Mouse (Mus musculus): ENCODE data around the gene Mas1.
"Not testable (repeated sequence)": the region's sequence is repeated elsewhere in the genome, so short reads cannot be mapped to it uniquely, and the experiment has no call there.

Mas1 gene

GRCm38 (mm10) chr17:12868043-12868442, at the start of gene Mas1:
Gene Mas1 (minus strand): TSS chr17:12868143.
- no peak for DNase-seq (ENCODE audit: low spot score)

DNA sequence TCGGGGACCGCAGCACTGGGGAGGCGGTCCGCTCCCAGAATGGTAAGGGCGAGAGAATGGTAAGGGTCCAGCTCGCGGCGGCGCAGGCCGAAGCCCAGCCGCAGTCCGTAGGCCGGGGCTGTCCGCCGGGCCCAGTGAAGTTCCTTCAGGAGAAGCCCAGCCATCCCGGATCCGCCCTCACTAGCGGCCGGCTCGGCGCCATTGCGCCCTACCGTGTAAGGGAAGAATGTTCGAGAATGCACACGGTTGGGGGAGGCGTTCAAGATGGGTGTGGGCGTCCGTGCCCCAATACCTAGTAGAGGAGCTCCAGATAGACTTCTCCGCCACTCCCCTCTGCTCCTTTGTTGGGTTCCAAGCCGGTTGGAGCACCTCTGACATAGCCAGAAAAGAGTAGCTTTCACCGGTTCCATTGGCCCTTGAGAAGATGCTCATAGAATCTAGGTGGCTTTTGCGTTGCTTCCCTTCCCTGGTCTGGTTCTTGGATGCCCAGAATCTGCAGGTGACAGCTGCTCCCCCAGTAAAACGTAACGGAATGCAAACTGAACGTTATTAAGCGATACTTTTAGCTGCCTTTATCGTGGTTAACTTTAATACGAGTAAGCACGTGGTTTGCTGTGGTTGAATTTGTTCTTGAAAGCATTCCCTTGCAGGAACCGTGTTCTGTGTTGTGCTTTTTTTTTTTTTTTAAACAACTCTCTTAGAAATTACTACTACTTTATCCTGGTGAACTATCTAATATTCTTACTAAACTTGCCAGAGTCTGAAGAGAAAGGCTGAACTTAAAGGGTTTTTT, 48.8 kb upstream of the Mas1 start:
- peak; percentile 60 for DNase-seq (ENCODE audit: low spot score)

- peak; percentile 100 for DNase-seq (ENCODE audit: low spot score)
Measured at GRCm38 (mm10) chr17:12915881-12916583, 48.1 kb upstream of the Mas1 start, which contains the start of gene Mrpl18. Gene Mrpl18 (minus strand): TSS chr17:12916345.

DNA sequence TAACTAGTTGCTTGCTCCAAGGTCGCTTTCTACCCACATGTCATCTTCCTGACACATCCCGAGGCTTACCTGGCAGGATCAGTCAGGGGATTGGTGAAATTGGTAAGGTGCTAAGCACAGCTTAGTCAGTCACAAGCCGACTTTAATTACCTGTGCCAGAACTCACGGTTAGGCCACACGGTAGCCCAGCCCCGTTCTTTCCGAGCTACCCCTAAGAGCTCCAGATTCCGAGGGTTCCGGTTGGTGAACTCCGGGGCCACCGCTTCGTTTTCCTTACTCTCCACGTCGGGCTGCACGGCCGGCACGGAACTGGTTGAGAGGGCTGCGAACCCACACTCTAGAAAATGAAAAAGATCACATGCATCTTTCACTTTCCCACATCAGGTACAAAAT, 47.5 kb upstream of the Mas1 start, which contains the start of gene Tcp1:
Gene Tcp1 (plus strand): TSS at position 214 of the 393 bp plus-strand sequence.
- peak; percentile 33 for DNase-seq (ENCODE audit: low spot score)

DNA sequence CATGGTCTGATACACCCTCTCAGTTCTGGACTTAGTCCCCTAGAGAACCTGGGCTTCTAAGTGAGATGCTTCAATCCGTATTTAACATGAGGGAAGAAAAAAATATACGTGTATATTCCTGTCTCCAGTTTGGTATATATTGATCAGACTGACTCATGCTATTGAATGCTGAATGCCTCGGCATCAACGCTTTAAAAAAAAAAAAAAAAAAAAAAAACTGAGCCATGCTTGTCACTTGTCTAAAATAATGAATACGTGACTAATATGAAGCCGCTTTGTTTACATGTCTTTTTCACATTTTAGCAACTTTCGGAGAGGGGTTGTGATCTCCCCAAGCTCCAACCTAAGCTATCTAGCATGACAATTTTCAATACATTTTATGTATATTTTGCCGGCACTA, 42.4 kb upstream of the Mas1 start:
- DNase-seq (ENCODE audit: low spot score), result no peak

DNA sequence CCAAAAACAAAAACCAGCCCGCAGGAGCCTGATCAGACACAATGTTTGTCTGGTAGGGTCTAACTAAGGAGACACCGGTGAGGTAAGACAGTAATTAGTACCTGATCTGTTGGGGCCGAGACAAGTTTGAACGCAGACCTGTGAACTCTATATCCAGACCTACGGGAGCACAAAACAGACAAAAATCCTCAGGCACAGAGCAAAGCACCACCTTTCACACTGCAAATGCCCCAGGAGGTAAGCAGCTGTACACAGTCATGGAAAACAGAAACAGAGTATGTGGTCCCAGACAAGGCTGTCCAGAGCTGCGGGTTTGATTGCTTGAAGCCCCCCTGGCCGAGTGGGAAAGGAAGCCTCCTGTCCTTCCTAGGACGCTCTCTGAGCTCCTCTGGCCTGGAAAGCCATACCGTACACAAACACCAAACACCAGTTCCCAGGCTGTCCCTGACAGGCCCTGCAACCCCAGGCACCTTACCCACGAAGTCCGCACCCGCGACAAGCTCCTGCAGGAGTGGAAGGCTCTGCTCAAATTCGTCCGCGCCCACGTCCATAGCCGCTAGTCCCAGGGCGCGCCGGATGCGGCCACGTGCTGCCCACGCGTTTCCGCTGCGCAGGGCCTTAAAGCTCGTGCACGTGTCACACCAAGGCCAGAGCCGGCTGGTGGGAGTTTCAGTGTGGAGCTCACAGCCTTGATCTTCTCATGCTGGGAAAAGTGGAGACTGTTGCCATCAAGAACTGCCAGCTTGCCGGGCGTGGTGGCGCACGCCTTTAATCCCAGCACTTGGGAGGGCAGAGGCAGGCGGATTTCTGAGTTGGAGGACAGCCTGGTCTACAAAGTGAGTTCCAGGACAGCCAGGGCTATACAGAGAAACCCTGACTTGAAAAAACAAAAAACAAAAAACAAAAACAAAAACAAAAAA, 41.7 kb upstream of the Mas1 start, which contains the start of gene Pnldc1:
Gene Pnldc1 (minus strand): TSS at position 870 of the 920 bp plus-strand sequence.
- no peak for DNase-seq (ENCODE audit: low spot score)

DNA sequence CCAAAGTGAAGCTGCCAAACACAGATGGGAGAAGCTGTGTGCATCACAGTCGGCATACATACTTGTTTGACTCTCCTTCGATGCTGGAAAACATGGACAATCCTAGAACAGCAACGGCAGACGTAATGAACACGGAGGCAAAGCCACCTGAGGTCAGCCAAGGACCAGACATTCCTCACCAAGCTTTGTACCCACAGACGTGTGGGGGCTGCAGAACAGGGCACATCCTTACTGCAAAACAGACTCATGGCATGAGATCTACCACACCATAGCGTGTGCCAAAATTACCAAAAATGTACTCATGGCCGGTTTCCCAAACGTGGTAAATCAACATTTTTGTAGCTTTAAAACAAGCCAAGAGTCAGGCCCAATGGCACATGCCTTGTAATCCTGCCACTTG, 38.5 kb upstream of the Mas1 start:
- no peak for DNase-seq (ENCODE audit: low spot score)

DNA sequence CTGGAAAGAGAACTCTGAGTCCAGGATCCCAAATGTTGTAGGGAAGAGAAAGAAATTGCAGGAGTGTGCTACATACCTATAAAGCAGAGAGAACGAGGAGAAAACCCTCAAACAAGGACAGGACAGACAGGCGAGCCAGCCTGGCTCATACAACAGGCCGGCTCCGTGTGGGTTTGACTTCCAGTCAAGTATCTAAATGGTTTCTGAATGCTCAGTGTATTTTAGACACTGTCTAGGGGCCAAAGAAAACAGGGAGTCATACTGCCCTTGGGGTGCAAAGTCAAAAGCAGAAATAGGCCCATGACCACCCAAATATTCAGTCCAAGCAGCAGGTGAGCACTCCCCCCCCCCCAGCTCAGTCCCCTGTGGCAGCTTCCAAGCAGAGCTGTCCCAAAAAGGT, 37.9 kb upstream of the Mas1 start:
- no peak for DNase-seq (ENCODE audit: low spot score)

DNA sequence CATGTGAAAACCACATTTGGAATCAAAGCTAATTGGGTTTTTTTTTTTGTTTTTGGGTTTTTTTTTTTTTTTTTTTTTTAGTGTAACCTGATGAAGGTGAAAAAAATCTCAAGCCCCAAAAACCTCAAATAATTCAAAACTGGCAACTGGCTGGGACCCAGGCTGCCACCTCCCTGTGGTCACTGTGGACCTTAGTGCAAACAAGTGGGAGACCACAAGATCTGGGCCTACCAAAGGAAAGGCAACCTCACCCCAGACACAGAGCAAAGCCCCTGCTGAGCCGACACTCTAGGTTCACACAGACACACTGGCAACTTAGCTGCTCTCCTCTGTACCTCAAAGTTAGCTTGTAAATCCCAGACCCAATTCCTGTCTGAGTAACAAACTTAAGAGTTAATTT, 36.4 kb upstream of the Mas1 start:
- no peak for DNase-seq (ENCODE audit: low spot score)

DNA sequence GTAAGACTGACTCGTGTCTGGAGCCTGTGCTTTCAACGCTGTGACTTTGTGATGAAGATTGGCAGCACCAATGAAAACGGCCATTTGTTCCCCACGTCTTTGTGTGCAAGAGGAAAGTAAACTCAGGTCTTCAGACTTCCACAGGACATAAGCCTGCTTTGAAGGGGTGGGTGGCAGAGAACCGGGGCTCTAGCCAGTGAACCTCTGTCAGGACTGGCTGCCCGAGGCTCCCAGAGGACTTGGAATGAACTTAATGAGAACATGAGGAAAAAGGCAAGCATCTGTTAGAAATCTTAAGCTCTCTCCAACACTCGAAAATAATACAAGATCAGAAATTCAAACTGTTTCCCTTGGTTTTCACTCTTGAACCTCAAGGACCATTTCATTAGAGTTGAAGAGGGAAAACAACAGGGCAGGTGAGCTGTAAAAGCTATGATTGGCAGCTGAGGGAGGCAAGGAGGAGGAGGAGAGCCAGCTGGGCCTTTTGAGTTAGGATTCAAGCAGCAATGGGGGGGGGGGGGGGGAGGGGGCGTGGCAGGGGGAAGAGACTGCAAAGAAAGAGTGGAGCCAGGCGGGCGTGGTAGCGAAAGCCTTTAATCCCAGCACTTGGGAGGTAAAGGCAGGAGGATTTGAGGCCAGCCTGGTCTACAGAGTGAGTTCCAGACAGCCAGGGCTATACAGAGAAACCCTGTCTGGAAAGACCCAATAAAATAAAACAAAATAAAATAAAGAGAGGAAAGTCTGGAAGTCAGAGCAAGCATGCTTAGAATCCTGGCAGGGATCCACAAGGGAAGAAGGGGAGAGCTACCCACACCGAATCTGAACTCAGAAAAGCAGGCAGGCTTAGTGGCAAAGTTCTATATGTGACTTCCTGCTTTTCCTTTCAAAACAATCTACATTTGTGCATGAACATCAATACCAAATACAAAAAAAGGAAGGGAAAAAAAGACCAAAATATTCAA, 35.7 kb upstream of the Mas1 start:
- DNase-seq (ENCODE audit: low spot score), result peak; percentile 36

DNA sequence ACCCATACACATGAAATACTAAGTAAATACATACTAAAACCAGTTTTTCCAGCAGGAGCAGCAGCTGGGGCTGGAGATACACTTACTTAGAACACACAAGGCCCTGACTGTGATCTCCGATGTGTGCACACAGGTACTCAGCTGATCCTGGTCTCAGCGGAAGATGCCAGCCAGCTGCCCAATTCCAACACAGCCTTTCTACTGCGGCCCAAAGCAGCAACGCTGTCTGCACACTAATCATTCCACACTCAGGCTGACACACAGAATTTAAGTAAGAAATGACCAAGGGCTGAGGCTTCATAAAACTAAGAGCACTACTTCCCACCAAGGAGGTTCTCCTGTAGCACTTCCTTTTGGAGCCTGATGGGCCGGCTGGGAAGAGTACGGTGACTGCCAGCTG, 34.3 kb upstream of the Mas1 start:
- DNase-seq (ENCODE audit: low spot score), result no peak

- DNase-seq (ENCODE audit: low spot score), result not testable (repeated sequence)
Measured at GRCm38 (mm10) chr17:12898607-12899006, 30.7 kb upstream of the Mas1 start.

GRCm38 (mm10) chr17:12897674-12898073, 29.7 kb upstream of the Mas1 start:
- no peak for DNase-seq (ENCODE audit: low spot score)

DNA sequence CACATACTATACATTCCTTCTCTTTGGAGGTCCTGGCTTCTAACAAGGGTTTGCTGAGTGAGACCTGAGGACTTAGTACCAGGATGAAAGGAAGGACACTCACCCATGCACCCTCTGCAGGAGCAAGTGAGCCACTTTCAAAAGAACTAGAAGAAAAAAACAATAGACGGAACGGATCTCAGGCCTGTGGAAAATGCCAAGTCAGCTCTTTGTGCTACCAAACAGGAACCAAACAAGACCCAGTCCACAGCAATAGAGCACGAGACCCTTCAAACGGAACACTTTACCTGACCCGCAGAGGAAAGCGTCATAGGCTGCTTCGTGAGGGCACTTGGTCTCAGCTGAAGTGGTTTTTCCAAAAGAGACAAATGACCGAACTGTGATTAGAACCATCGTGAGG, 24.1 kb upstream of the Mas1 start:
- no peak for DNase-seq (ENCODE audit: low spot score)

DNA sequence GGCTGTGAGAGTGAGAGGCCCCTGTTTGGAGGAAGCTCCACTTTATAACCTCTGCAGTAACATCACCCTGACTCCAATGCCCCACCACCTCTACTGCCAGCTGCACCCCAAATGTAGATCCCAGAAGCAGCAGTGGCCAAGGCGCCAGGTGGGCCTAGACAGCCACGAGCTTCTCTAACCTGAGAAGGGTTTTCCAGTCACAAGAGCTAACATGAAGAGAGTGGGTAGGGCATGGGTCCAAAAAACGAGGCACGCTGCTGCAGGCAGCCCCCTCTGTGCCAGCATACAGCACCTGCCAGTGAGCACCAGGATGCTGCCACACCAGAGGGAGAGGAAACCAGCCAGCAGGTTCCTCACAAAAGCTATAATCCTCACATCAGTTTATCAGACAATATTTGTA, 23.1 kb upstream of the Mas1 start:
- DNase-seq (ENCODE audit: low spot score), result no peak

DNA sequence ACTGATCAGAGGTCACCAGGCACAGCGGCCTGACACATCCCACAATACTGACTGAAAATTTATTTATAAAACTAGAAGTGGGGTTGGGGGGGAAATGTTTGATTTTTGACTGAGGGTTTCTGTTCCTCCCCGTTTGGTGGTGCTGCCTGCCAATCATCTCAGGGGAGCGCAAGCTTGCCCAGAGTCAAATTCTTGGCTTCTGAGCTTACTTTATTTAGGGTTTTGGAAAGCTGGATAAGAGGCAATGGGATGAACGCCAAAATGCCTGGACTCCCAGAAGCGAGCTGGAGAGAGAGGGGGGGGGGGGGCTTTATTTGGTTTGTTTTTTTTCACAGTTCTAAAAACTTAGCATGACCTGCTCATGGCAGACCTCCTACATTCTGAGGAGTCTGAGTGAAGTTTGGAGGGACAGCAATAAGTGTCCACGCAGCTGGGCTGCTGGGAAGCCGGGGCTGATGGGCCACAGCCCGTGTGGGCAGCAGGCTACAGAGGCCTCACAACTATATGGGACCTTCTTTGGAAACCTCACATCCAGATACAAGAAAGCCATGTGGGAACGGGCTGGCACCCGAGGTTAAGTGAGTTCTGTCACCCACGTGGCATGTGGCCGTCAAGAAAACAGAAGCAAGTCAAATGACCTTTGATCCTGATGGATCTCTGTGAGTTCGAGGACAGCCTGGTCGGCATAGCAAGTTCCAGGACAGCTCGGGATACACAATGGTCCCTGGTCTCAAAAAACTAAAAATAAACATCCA, 19.3 kb upstream of the Mas1 start:
- no peak for DNase-seq (ENCODE audit: low spot score)

DNA sequence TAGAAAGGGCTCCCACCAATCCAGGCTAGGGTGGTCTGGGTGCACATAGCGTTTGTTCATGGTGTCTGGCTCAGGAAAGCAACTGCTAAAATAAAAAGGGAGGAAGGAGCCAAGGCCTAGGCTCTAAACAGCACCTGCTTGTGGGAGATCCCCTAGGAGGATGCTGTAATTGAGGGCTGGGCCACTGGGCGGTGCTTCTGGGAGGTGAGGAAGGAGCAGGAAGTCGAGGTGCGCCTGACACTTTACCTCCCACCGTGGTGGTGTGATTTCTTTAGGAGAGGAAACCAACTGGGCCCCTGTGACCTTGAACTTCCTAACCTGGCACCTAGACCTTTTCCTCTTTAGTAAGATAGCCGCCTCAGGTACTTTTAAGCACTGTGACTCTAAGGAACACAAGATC, 18.7 kb upstream of the Mas1 start:
- no peak for DNase-seq (ENCODE audit: low spot score)

DNA sequence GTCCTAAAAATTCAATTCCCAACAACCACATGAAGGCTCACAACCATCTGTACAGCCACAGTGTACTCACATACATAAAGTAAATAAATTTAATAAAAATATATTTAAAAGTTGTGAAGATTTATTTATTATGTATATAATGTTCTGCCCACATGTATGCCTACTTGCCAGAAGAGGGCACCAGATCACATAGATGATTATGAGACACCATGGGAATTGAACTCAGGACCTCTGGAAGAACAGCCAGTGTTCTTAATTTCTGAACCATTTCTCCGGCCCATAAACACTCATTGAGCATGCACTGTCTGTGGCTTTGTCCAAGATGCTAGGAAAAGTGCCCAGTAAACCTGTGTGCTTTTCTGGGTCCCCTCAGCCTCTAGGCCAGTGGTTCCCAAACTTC, 13.3 kb upstream of the Mas1 start:
- DNase-seq (ENCODE audit: low spot score), result no peak

- peak; percentile 95 for DNase-seq (ENCODE audit: low spot score)
Measured at GRCm38 (mm10) chr17:12880178-12880577, 12.2 kb upstream of the Mas1 start.

DNA sequence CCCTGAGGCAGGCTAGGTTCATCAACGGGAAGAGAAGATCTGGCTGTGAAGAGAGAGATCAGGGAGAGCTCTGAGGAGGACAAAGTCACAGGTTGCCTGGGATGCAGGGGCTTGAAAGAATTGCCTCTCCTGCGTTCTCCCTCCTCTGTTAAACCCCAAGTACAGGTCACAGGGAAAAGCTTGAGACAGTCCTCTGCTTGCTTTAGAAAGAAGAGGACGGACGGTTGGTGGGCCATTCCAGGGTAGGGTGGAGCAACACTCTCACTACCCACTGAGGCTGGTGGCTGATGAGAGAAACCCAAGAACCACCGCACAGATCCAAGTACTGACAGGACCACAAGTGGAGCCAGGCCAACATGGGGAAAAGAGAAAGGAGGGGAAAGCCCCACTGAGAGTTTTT, 7.8 kb upstream of the Mas1 start, which contains the start of gene Mrgprh:
Gene Mrgprh (plus strand): TSS at position 301 of the 400 bp plus-strand sequence.
- DNase-seq (ENCODE audit: low spot score), result no peak

Measured in embryo, embryonic 10.5 days (tissue).